Mouse (Mus musculus): Measurements from ENCODE around the gene Cobll1.
A peak's percentile ranks its signal among the peaks of the same experiment; 100 is the strongest.

Gene Cobll1

DNA sequence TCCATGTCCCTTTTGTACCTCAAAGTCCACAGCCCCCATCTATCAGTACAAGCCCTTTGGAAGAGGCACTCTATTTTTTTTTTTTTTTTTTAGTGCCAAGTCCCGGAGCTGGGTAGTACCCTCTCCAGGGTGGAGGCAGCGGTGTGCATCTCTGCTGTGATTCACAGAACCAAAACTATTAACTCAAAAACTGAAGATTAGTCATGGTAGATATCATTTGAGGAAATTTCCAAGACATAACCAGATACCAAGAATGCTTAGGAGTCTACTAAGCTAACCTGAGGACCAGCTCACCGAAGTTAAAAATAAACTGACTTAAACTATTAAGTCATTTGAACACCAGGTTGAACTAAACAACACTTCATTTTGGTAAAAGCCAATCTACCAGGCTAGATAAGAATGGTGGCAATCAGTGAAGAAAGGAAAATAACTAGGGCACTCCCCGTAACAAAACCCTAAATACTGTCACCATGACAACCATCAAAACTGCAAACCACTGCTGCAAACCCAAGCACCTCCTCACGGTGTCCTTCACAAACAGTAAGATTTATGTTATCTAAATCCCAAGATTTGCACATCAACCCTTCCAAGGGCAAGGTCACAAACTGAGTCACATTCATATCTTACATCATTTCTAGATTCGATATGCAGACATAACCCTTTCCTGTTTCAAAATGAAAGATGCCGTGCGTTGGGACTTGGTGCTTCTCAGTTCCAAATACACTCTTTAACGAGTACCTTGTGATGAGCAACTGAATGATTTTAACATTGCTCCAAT, 43.8 kb downstream of the Cobll1 start:
- DNase-seq: no peak

DNA sequence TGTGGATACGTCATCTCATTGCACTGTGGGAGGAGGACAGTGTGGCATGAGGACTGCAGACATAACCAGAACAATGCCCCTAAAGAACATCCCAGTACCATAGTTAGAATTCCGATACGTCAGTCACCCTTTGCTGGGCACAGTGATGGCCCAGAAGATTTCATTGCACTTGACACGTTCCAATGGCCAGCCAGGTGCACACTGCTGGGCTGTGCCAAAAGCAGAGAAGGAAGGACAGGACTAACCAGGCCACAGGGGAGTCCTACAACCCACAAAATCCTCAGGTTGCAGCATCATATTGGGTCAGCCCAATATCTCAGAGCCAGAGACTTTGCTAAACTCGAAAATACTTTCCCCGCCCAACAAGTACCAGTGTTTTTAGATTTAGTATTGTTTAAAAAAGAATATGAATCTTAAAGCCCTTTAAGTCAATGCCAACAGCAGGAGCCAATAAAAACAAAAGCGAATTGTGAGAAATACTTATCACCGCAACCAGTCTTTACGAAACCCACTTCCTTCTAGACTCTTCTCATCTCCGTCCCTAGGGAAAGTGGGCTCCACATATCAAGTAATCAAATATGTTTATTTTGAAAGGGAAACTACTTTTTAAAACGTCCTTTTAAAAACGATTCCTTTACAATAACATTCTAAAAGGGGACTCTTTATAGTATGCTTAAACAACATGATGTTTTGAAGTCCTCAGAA, 46.0 kb downstream of the Cobll1 start:
- DNase-seq: no peak

DNA sequence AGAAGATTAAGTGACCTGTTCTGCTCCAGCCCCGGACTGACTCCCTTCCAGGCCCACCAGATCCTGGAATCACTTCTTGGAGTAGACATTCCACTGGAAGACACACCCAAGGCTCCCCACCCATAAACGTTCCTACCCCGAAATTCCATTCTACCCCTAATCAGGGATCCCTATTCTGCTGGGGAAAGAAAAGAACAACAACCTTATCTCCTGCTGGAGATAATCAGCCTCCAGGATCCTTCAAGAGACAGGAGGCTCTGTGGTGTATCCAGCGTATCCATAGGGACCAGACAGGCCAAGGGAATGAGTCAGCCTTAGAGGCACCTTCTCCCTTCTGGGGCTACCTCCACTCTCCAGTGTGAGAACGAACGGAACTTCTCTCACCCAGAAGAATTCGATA, 47.8 kb downstream of the Cobll1 start:
- DNase-seq: no peak

DNA sequence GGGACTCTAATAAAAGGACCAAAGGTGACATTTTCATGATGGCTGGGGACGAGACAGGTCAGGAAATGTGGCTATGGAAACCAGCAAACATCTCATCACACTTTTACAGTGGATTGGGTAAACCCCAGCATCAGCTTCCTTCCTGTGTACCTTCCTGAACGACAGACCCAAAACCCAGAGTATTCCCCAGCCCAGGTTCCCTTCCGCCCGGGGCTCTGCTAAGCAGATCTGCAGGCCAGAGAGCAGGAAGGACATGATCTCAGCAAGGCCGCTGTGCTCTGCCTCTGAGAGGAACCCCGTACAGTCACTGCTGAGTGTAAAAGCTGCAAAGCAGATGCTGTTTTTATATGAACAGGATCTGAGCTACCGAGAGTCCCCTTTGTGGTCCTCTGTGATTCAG, 49.9 kb downstream of the Cobll1 start:
- DNase-seq: no peak

DNA sequence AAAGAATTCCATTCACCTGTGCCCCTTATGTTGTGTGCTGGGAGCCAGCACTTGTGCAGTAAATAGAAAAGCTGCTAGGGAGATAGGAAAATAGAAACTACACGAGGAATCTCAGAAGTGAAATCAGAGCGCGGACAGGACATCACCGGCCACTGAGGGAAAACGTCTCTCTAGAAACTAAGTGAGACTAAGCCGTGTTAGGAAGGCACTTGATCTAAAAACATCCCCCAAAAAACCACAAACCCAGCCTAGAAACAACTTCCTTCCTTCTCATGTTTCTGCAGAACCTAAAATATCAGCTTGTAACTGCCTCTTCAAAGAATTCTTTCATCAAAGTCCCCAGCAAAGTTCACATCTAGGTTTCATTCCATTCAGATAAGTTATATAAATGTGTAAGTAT, 50.6 kb downstream of the Cobll1 start:
- no peak for DNase-seq

DNA sequence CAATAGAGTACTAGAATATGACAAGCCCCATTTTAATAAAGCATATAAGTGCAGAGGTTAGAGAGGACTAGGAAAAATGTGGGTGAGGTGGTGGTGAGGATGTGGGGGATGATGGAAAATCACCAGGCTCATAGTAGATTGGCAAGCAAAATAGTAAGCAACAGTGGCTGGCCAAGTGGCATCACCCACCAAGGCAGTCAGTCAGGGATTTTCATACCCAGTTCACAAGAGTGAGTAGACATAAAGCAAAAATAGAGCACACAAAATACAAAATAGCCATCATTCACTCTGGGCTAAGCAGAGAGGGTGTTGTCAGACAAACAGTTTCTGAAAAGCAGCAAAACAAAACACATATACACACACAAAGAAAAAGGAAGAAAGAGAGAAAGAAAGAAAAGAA, 51.6 kb downstream of the Cobll1 start:
- DNase-seq: no peak

DNA sequence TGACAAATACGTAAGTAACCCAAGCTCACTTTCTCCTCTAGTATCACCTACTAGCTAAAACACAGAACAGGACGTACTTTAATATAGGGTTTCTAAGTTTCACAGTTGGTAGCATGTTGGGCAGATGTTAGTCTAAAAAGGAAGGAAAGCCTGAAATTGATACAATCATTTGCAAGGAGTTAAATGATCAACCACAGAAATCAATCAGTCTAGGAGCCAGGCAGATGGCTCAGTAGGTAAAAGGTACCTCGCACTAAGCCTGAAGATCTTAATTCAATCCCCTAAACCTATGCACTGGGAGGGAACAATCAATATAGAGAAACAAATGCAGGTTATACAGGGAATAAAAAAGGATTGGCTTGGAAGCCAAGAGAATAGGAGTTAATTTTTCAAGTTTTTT, 52.0 kb downstream of the Cobll1 start:
- DNase-seq: no peak

DNA sequence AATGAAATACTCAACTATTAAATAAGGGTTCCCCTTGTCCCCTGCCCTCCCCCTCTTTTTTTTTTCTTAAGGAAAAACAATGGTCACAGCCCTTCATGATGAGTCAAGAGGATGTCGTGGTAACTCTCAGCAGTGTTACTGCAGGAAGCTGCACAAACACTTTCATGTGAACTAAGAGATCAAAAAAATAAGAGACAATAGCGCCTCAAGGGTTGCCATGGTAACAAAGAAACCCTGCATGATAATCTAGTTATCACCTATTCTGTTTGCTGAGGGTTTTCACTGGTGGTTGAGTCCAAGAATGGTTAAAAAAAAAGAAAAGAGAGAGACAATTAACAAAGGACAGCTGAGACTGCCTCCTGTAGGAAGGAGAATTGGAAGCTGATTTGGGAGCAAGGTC, 56.5 kb downstream of the Cobll1 start:
- no peak for DNase-seq

DNA sequence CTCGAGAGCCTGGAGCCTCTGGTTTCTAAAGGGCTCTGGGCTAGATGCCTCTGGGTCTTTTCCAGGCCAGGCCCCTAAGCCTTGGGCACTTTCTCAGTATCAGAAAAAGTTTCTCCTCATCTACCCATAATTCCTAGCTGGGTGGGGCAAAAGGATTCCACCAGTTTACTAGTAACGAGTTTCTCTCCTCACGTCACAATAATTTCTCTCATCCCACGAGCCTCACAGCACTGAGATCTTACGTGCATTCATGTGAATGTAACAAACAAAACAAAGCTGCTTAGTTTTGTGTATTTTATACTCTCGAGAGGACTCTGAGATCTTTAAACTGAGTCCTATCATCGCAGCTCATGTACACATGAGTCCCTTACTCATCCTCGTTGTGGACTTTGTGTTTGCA, 57.5 kb downstream of the Cobll1 start:
- no peak for DNase-seq

DNA sequence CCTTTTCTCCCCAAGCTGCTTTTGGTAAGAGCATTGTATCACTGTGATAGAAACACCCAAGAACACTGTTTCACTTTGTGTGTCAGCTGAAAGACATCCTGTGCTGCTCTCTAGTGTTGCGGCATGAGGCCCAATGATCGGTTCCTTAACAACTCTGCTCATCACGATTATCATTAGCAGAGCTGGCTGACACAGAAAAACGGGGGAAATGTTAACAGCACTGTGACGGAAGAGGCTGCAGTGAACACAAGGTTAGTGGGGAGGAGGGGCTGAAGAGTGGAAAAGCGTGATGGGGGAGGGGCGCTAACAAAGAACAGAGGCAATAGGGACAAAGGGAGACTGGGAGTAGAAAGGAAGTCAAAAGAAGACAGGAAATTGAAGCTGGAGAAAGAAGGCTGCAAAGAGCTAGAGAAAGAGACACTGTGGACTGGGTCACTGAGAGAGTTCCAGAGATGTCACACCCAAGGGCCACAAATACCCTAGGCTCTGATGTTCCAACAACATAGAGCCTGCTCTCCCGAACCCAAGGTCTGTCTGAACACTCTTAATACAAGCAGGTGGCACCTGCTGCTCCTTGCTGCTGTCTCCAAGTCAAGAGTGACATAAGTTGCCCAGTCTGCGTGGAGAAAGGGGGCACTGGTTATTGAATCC, 58.0 kb downstream of the Cobll1 start:
- no peak for DNase-seq

DNA sequence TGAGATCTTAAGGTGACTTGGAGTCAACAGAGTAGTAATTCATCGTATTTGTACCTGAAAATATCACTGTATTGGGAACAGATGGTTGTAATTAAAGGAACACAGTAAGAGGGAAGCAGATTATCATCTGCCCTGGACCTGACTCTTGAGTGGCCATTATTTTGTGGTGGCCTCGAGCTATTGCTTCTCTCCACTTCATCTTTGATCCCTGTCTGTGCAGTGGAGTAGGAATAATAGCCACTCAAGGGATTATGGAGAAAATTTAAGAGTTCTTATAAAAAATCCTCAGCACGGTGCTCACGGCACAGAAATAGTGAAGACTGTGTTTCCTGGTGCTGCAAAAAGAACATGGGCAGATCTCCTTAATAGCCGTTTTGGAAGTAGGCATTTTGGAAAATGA, 63.6 kb downstream of the Cobll1 start:
- no peak for DNase-seq

DNA sequence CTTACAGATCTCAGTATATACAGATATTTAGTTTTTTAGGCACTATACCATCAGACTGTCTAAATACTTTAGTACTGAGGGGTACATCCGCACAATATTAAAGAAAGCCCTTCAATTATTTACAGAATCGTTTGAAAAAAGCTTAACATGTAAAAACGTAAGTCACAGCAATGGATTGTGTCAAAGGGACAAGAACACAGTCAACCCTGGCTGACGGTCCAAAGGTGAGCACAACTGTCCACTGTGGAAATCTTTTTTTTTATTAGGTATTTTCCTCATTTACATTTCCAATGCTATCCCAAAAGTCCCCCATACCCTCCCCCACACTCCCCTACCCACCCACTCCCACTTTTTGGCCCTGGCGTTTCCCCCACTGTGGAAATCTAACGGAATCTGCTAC, 67.1 kb downstream of the Cobll1 start:
- DNase-seq: no peak

DNA sequence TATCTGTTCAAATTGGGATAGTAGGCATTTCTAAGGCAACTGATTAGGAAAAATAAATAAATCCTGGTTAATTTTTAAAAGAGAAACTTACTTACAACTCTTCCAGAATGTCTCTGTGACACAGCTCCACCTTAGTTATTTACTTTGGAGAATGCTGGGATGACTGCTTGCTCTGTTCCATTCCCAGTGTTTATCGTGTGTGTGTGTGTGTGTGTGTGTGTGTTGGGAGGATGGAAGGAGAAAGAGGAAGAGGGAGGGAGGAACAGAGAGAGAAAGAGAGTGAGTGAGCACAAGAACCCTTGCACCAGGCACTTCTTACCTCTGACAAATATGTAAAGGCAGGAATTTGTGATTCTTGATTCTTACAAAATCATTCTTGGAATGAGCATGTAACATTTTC, 67.7 kb downstream of the Cobll1 start:
- DNase-seq: no peak

DNA sequence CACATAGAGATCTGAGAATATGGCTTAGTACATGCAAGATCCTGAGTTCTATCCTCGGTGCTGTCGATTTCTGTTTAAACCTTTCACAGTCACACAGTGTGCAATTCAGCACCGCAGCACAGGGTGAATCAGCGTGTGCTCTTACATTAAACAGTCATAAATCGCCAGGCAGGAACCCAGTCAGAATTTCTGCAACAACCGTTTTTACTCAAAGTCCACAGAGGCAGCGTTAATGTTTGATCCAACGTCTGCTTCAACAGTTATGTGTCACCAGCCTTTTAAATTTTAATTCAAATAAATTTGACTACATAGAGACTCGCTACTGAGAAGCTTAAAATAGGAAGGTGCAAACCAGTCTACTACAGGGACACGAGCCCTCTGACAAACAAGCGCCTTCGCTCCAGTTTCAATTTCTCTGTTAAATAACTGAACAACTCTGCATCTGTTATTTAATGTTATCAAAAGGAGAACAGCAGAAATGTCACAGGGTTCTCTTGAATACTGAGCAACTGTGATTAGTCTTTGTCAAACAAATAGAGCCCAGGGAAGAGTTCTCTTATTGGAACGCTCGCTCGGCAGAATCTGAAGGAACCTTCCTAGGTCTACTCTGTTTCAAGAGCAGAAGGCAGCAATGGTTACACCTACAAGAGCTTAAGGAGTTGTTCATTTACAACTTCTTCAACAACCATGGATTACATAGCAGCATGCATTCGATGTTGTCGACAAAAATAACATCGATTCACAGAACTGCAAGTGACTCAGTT, 68.3 kb downstream of the Cobll1 start:
- peak; percentile 78 for DNase-seq

DNA sequence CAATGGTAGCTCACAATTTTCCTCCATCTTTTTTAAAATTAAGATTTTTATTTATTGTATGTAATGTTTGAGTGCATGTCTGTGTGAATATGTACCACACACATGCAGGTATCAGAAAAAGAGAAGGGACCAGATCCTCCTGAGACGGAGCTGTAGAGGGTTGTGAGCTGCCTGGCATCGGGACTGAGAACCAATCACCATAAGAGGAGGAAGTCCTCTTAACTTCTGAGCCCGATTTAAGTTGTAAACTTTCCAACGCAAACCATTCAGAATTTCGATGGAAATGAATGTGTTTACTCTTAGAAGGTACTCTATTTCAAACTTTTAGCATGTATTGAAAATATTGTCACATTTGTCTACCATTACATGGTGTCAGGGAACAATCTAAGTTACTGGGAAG, 68.9 kb downstream of the Cobll1 start:
- DNase-seq: no peak

DNA sequence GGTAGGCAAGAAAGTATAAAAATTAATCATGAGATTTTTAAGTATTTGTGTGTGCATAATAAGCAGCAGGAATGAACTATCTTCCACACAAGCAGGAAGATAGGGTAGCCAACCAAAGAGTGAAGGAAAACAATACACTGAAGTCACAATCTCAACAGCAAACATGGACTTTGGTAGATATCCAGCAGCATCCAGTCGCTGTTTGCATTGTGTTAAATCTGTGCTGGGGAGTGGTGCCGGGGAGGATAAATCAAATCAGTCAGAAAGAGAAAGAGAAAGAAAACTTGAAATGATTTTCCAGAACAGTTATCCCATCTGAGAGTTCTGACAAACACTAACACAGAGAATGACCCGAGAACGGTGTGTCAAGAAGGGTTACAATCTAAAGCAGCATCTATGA, 75.2 kb downstream of the Cobll1 start:
- no peak for DNase-seq

DNA sequence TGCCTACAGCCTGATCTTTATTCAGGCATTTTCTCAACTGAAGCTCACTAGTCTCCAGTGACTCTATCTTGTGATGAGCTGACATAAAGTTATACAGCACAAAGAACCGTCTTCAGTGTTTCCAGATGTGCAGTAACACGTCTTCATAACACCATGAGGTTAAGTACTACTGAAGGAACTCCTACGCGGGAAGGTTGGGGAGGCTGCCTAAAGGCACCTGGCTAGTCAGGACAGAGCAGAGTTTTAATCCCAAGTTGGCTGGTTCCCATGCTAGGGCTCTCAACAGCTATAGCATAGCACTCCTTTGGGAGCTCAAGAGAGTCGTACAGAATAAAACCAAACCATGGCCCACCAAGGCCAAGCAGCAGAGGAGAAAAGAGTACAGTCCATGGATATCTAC, 76.6 kb downstream of the Cobll1 start:
- no peak for DNase-seq

DNA sequence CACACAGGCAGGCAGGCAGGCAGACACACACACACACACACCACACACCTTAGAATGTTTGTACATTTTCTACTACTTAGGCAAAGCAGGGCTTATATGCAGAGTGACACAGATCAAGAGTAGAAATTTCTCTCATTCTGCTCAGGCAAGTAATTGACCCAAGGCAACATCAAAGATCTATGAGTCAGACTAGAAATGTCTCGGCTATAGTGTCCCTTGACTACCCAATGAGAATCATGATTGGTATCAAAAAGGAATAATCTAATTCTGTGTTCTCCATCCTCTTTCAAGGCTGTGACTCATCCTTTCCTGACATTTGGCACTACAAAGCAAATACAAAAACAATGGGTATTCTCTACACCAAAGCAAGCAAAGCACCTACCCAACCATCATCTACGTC, 77.5 kb downstream of the Cobll1 start:
- no peak for DNase-seq

DNA sequence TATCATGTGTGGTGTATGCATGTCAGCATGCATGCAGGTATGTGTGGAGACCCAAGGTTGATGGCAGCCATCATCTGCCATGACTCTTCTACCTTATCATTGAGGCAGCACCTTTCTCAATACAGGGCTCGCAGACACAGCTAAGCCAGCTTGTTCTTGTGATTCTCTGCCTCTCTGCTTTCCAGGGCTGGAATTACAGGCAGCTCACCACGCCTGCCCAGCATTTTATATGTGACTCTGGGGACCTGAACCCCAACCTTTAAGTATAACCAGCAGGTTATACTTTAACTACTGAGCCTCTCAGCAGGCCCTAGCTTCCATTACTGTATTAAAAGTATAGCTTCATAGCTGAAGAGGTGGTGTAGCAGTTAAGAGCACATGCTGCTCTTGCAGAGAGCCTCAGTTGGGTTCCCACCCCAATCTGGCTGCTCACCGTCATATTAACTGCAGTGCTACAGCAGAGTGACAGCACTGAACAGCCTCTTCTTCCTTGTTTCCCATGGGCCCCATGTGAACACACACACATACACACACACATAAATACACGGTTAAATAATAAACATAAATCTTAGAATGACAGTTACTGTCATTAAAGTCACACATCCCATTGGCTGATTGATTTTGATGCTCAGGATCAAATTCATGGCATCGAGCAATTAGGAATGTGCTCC, 81.1 kb downstream of the Cobll1 start:
- DNase-seq: no peak

DNA sequence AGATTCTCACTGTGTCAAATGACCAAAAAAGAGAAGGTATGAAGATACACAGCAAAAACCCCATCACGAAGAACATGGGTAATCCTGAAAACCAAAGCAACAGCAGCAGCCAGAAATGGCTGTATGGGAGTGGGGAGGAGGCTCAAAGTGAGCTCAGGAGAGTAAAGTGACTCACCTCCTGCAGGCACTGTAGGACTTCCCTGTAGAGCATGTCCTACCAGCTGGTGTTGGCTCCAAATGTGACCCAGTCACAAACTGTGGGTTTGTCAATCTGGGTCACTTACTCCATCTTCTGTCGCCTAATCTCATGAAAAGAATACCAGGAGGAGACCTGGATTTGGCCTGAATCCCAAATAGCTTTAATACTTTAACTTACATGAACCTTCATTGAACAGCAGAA, 81.9 kb downstream of the Cobll1 start:
- DNase-seq: no peak

DNA sequence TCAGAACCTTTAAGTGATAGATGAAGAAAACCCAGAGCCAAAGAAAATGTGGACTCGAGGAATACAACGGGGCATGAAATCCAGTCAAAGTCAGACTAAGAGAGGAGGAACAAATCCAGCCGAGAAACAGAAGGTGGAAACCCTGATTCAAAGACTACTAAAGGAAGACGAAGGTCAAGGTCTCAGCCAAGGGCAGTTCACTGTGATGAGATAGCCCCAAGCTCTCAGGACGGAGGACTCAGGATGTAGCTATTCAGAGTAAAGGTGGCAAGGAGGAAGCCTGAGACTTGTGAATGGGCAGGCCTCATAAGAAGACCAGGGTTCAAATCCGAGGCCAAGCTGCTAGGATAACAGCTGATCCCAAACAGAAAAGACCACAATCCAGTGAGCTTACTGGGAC, 90.3 kb downstream of the Cobll1 start:
- DNase-seq: no peak

DNA sequence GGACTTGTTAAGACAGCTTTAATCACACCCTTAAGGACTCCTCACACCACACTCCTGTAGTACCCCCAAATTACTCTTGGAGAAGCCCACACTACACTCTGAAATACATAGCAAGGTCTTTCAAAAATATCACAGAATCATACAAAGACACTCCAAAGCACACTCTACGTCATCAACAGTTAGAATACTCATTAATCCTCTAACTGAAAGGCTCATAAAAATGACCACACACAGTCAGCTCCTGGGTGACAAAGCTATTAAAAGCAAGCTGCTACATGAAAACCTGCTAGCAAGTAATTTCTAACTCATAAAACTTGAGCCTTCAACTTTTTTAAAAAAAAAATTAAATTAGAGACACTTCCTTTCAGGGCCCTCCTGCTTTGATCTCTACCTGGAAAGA, 91.8 kb downstream of the Cobll1 start:
- no peak for DNase-seq

Data from kidney, adult 11 months (tissue).